Comparison of ENCODE assay signal across 12 mouse cellular contexts in the genomic region with DNA sequence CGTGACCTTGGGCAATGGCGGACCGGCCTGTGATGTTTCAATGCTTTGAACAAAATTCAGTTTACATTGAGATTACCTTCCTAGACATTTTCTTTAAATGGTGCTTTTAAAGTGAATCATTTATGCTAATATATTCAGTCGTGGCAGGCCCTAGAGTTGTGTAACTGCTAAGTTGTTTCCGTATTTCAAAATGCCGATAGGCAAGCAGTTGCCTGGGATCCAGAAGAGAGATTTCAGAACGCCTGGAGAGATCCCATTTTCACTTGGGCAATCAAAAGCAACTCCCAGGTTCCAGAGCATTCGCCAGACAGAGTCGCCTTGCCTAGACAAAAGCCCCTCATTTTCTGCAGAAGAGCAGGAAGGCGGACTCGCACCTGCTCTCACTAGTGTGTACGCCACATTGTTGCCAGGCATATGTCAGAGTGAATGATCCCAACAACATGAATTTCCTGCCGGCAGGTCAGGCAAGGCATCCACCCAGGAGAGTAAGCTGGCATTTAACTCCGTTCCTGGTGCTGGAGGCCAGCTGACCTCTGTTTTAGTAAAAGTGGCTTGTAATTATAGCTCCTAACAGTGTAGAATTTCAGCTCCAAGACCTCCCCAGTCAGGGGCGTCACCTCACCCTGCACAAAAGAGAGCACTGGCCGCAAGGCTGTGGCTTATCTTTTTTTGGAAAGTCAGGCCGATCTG. TPM values are rescaled to one million over a fixed set of nuclear protein-coding genes. Genes with fewer than 3 reads are reported as not detected.
DNase-seq lines count a peak whose midpoint lies in the region; ATAC-seq and TF ChIP-seq lines count a peak whose summit lies in the region.
"Had no signal": no experiment of that assay in that cellular context is flagged by ENCODE, and none has a peak within 500 bp of the region (broad histone marks: within the 10 kb centered on the region; RNA-seq: fewer than 3 reads in every experiment).

No protein-coding gene starts in this region.

- no peak overlapping the region for H3K9ac ChIP-seq in lung, postnatal 0 days (replicated peaks; ENCODE audit: low read depth)
- H3K9ac ChIP-seq in forebrain, postnatal 0 days = 0 out of 2 replicates have a peak overlapping the region, but pooled peaks have one; percentile 18
- H3K9ac ChIP-seq in kidney, embryonic 15.5 days = no peak overlapping the region
- H3K9ac ChIP-seq in neural tube, embryonic 12.5 days = no peak overlapping the region
- H3K9ac ChIP-seq: lung, embryonic 15.5 days had no signal

- WGBS in lung, postnatal 0 days = 52% methylated on average over 17 of the region's 17 CpGs
- WGBS in forebrain, postnatal 0 days = 29% methylated on average over 17 of the region's 17 CpGs
- 45% methylated on average over 17 of the region's 17 CpGs for WGBS in kidney, embryonic 15.5 days
- WGBS in neural tube, embryonic 12.5 days = 49% methylated on average over 17 of the region's 17 CpGs

- H3K27ac ChIP-seq in lung, postnatal 0 days (ENCODE audit: low read length) = no peak overlapping the region
- peak overlapping the region; percentile 40; the same call in 1 of the 2 replicates for H3K27ac ChIP-seq in forebrain, postnatal 0 days (ENCODE audit: low read depth, low read length)
- peak overlapping the region; percentile 34; the same call in 1 of the 2 replicates for H3K27ac ChIP-seq in kidney, embryonic 15.5 days
- no peak overlapping the region for H3K27ac ChIP-seq in neural tube, embryonic 12.5 days
- H3K27ac ChIP-seq: lung, embryonic 15.5 days had no signal

- no peaks in the 10 kb centered on the region for H3K4me1 ChIP-seq in lung, postnatal 0 days (ENCODE audit: insufficient read depth, low read depth, low read length)
- H3K4me1 ChIP-seq in forebrain, postnatal 0 days (ENCODE audit: insufficient read depth) = peaks cover 10% of the 10 kb centered on the region; the same call in 1 of the 2 replicates
- peaks cover 31% of the 10 kb centered on the region for H3K4me1 ChIP-seq in kidney, embryonic 15.5 days
- H3K4me1 ChIP-seq in neural tube, embryonic 12.5 days = peaks cover 5% of the 10 kb centered on the region; the same call in 1 of the 2 replicates

- no peak overlapping the region for H3K4me2 ChIP-seq in lung, postnatal 0 days (replicated peaks; ENCODE audit: low read depth, low read length)
- no peak overlapping the region for H3K4me2 ChIP-seq in forebrain, postnatal 0 days (ENCODE audit: low read depth)
- peak overlapping the region; percentile 35 for H3K4me2 ChIP-seq in kidney, embryonic 15.5 days
- 0 out of 2 replicates have a peak overlapping the region, but pooled peaks have one; percentile 2 for H3K4me2 ChIP-seq in neural tube, embryonic 12.5 days (replicated peaks)
- H3K4me2 ChIP-seq: lung, embryonic 15.5 days had no signal

- H3K36me3 ChIP-seq in lung, postnatal 0 days (ENCODE audit: insufficient read depth, low read length) = no peaks in the 10 kb centered on the region
- no peaks in the 10 kb centered on the region for H3K36me3 ChIP-seq in forebrain, postnatal 0 days (ENCODE audit: insufficient read depth)
- H3K36me3 ChIP-seq in kidney, embryonic 15.5 days = peaks cover 16% of the 10 kb centered on the region
- H3K36me3 ChIP-seq in neural tube, embryonic 12.5 days = no peaks in the 10 kb centered on the region; the same call in none of the 2 replicates

- peak; percentile 65 for DNase-seq in lung, postnatal 0 days (ENCODE audit: low spot score)
- DNase-seq in lung, postnatal 4 days = no peak
- no peak for DNase-seq in forebrain, postnatal 0 days
- no peak for DNase-seq in gastrocnemius, adult 18-20 months (ENCODE audit: low spot score)
- no peak for DNase-seq in layer of hippocampus, adult 11-12 months (ENCODE audit: low spot score)
- no peak for DNase-seq in adrenal gland, postnatal 4 days (ENCODE audit: low spot score in 2 of 2)

- no peak for TF ChIP-seq CTCF in lung, postnatal 0 days (IDR thresholded peaks at IDR 0.05)
- no peak for TF ChIP-seq CTCF in forebrain, postnatal 0 days (IDR thresholded peaks at IDR 0.05; ENCODE audit: low read depth)

- no peak for ATAC-seq in lung, postnatal 0 days
- peak; percentile 26; the same call in 1 of the 2 replicates for ATAC-seq in forebrain, postnatal 0 days
- ATAC-seq in kidney, embryonic 15.5 days (replicated peaks; ENCODE audit: low FRiP score) = no peak
- ATAC-seq in neural tube, embryonic 12.5 days (ENCODE audit: low FRiP score, low read depth) = no peak

- H3K4me3 ChIP-seq in lung, postnatal 0 days (ENCODE audit: low read depth, low read length) = no peak overlapping the region
- H3K4me3 ChIP-seq in forebrain, postnatal 0 days (ENCODE audit: low read depth, low read length) = no peak overlapping the region
- H3K4me3 ChIP-seq in kidney, embryonic 15.5 days (replicated peaks) = no peak overlapping the region
- no peak overlapping the region for H3K4me3 ChIP-seq in neural tube, embryonic 12.5 days
- H3K4me3 ChIP-seq: lung, embryonic 15.5 days had no signal

- H3K27me3 ChIP-seq in lung, postnatal 0 days (replicated peaks; ENCODE audit: insufficient read depth, low read length) = no peaks in the 10 kb centered on the region
- H3K27me3 ChIP-seq in forebrain, postnatal 0 days (ENCODE audit: insufficient read depth, low read length) = no peaks in the 10 kb centered on the region
- no peaks in the 10 kb centered on the region for H3K27me3 ChIP-seq in kidney, embryonic 15.5 days
- no peaks in the 10 kb centered on the region for H3K27me3 ChIP-seq in neural tube, embryonic 12.5 days (replicated peaks)
- H3K27me3 ChIP-seq: lung, embryonic 15.5 days had no signal

- no peak for TF ChIP-seq EP300 in lung, postnatal 0 days (IDR thresholded peaks at IDR 0.05)

- no peaks in the 10 kb centered on the region for H3K9me3 ChIP-seq in lung, postnatal 0 days (ENCODE audit: low read length)
- H3K9me3 ChIP-seq in forebrain, postnatal 0 days (ENCODE audit: low read length) = no peaks in the 10 kb centered on the region
- H3K9me3 ChIP-seq in kidney, embryonic 15.5 days (replicated peaks) = no peaks in the 10 kb centered on the region
- H3K9me3 ChIP-seq in neural tube, embryonic 12.5 days = no peaks in the 10 kb centered on the region
- H3K9me3 ChIP-seq: lung, embryonic 15.5 days had no signal

RNA-seq across cellular contexts. Expression of a gene that starts 23.7 kb away (rescaled TPM):
- polyA plus RNA-seq in lung, postnatal 0 days (2015; fragmentation: Nextera tagmentation; extraction: Ambion mirVana) = 10.7 and 11.5 TPM in 2 replicates
- total RNA-seq in forebrain, postnatal 0 days (2014; rRNA removed) = 17.9 and 18.2 TPM in 2 replicates
- polyA plus RNA-seq in forebrain, postnatal 0 days (2015; fragmentation: Nextera tagmentation; extraction: Ambion mirVana) = 2.7 and 4.0 TPM in 2 replicates
- 16.3 and 16.9 TPM in 2 replicates for polyA plus RNA-seq in kidney, embryonic 15.5 days (2015; fragmentation: Nextera tagmentation; extraction: Ambion mirVana)
- polyA plus RNA-seq in neural tube, embryonic 12.5 days (2016; fragmentation: Nextera tagmentation; extraction: Ambion mirVana) = 12.8 and 14.3 TPM in 2 replicates
- 100 to 1,000 TPM; 163 to 166 TPM for total RNA-seq in gastrocnemius, adult 18-20 months (2021)
- 10 to 100 TPM; 46.0 to 46.9 TPM for total RNA-seq in adrenal gland, postnatal 4 days (2021)

RNA-seq across cellular contexts. Expression of a gene that starts 38.6 kb away (rescaled TPM):
- 17.5 and 18.3 TPM in 2 replicates for polyA plus RNA-seq in lung, postnatal 0 days (2015; fragmentation: Nextera tagmentation; extraction: Ambion mirVana)
- total RNA-seq in forebrain, postnatal 0 days (2014; rRNA removed) = 18.2 and 19.1 TPM in 2 replicates
- 28.7 and 34.0 TPM in 2 replicates for polyA plus RNA-seq in forebrain, postnatal 0 days (2015; fragmentation: Nextera tagmentation; extraction: Ambion mirVana)
- 39.2 and 46.7 TPM in 2 replicates for polyA plus RNA-seq in kidney, embryonic 15.5 days (2015; fragmentation: Nextera tagmentation; extraction: Ambion mirVana)
- 36.8 and 40.6 TPM in 2 replicates for polyA plus RNA-seq in neural tube, embryonic 12.5 days (2016; fragmentation: Nextera tagmentation; extraction: Ambion mirVana)
- total RNA-seq in gastrocnemius, adult 18-20 months (2021) = 1 to 10 TPM; 1.6 to 2.7 TPM
- 10 to 100 TPM; 11.4 to 13.0 TPM for total RNA-seq in adrenal gland, postnatal 4 days (2021)

RNA-seq across cellular contexts. Expression of a gene that starts 38.8 kb away (rescaled TPM):
- polyA plus RNA-seq in lung, postnatal 0 days (2015; fragmentation: Nextera tagmentation; extraction: Ambion mirVana) = 156 and 164 TPM in 2 replicates
- 82.7 and 109 TPM in 2 replicates for total RNA-seq in forebrain, postnatal 0 days (2014; rRNA removed)
- polyA plus RNA-seq in forebrain, postnatal 0 days (2015; fragmentation: Nextera tagmentation; extraction: Ambion mirVana) = 215 and 249 TPM in 2 replicates
- polyA plus RNA-seq in kidney, embryonic 15.5 days (2015; fragmentation: Nextera tagmentation; extraction: Ambion mirVana) = 136 and 147 TPM in 2 replicates
- 194 and 204 TPM in 2 replicates for polyA plus RNA-seq in neural tube, embryonic 12.5 days (2016; fragmentation: Nextera tagmentation; extraction: Ambion mirVana)
- total RNA-seq in gastrocnemius, adult 18-20 months (2021) = 10 to 100 TPM; 46.6 to 47.1 TPM
- total RNA-seq in adrenal gland, postnatal 4 days (2021) = 10 to 100 TPM; 49.8 to 50.1 TPM

RNA-seq across cellular contexts. Expression of a gene that starts 38.9 kb away (rescaled TPM):
- not detected in 2 replicates for polyA plus RNA-seq in lung, postnatal 0 days (2015; fragmentation: Nextera tagmentation; extraction: Ambion mirVana)
- not detected in 2 replicates for total RNA-seq in forebrain, postnatal 0 days (2014; rRNA removed)
- polyA plus RNA-seq in forebrain, postnatal 0 days (2015; fragmentation: Nextera tagmentation; extraction: Ambion mirVana) = 0.15 and 0.21 TPM in 2 replicates
- not detected in 2 replicates for polyA plus RNA-seq in kidney, embryonic 15.5 days (2015; fragmentation: Nextera tagmentation; extraction: Ambion mirVana)
- not detected in 2 replicates for polyA plus RNA-seq in neural tube, embryonic 12.5 days (2016; fragmentation: Nextera tagmentation; extraction: Ambion mirVana)
- not detected for total RNA-seq in gastrocnemius, adult 18-20 months (2021)
- not detected for total RNA-seq in adrenal gland, postnatal 4 days (2021)
- total RNA-seq: heart, postnatal 10 days; MEL had no signal
- polyA plus RNA-seq: cerebellum, adult 2 months; lung, embryonic 15.5 days had no signal

Comparison
In these comparisons a context has a peak if more than half of its experiments do, and no peak if none do; other contexts are left out.
1. H3K27ac ChIP-seq: peak in forebrain, postnatal 0 days (single experiment) and kidney, embryonic 15.5 days (single experiment); none in lung, postnatal 0 days (single experiment) and neural tube, embryonic 12.5 days (single experiment).
2. H3K4me2 ChIP-seq: peak in kidney, embryonic 15.5 days (single experiment) and neural tube, embryonic 12.5 days (single experiment); none in lung, postnatal 0 days (single experiment) and forebrain, postnatal 0 days (single experiment).